Mouse (Mus musculus) ES-E14 (cell line): Measurements from ENCODE around the gene Msi2. TPM values are rescaled to one million over a fixed set of nuclear protein-coding genes. Genes with fewer than 3 reads are reported as not detected.

Source experiments
- DNase-seq: peaks from one replicate; pipeline ENCODE4 v3.0.0-alpha.2; 2013; ENCODE audit warnings: low read depth, low spot score
- H3K27ac ChIP-seq: 2 replicates; pipeline ENCODE4 v1.5.1; 2012; ENCODE audit warnings: low read depth, mild to moderate bottlenecking, low read length, moderate library complexity, mixed read lengths; ENCODE audit not compliant: poor library complexity, insufficient read depth, severe bottlenecking
- H3K36me3 ChIP-seq: 2 replicates; pipeline ENCODE4 v1.6.1; 2012; ENCODE audit warnings: mild to moderate bottlenecking, low read length, moderate library complexity, mixed read lengths; ENCODE audit not compliant: control insufficient read depth, poor library complexity, insufficient read depth, severe bottlenecking
- H3K4me1 ChIP-seq, 2 experiments: fragments of 150-350 bp in 1 of 2; sonication (generic) in 1 of 2; 2 replicates each; pipeline ENCODE4 v1.6.1; 2012; ENCODE audit warnings: low read length in 2 of 2, mild to moderate bottlenecking in 1 of 2, mixed read lengths in 1 of 2; ENCODE audit not compliant: control insufficient read depth in 2 of 2, insufficient read depth in 2 of 2, poor library complexity in 1 of 2
- H3K4me3 ChIP-seq, 2 experiments: fragments of 150-350 bp in 1 of 2; sonication (generic) in 1 of 2; 2 replicates each; pipeline ENCODE4 v1.5.1; 2012; ENCODE audit warnings: low read length in 2 of 2, low read depth in 1 of 2, mild to moderate bottlenecking in 1 of 2, mixed read lengths in 1 of 2; ENCODE audit not compliant: insufficient read depth in 1 of 2, poor library complexity in 1 of 2, severe bottlenecking in 1 of 2
- H3K9ac ChIP-seq: 2 replicates; pipeline ENCODE4 v1.6.1; 2012; ENCODE audit warnings: low read depth, mild to moderate bottlenecking, low read length, mixed read lengths; ENCODE audit not compliant: poor library complexity, insufficient read depth, severe bottlenecking
- H3K9me3 ChIP-seq: fragments of 150-350 bp; sonication (generic); 2 replicates; pipeline ENCODE4 v1.6.1; 2012; ENCODE audit warnings: low read depth, mild to moderate bottlenecking, low read length; ENCODE audit not compliant: control insufficient read depth, insufficient read depth
- CHD2 ChIP-seq: IDR thresholded peaks from 2 replicates; pipeline ENCODE4 v1.6.1; 2014; ENCODE audit warnings: mild to moderate bottlenecking, low read depth, low read length, inconsistent platforms
- HCFC1 ChIP-seq: IDR thresholded peaks from 2 replicates; pipeline ENCODE4 v1.6.1; 2012; ENCODE audit warnings: low read length, inconsistent platforms, borderline replicate concordance; ENCODE audit not compliant: insufficient read depth
- MAFK ChIP-seq: IDR thresholded peaks from 2 replicates; pipeline ENCODE4 v1.6.1; 2014; ENCODE audit warnings: mild to moderate bottlenecking, low read depth, low read length, inconsistent platforms; ENCODE audit not compliant: insufficient read depth
- ZC3H11A ChIP-seq: IDR thresholded peaks from 2 replicates; pipeline ENCODE4 v1.6.1; 2012; ENCODE audit warnings: low read depth, mild to moderate bottlenecking, inconsistent platforms, low read length, borderline replicate concordance
- ZNF384 ChIP-seq: IDR thresholded peaks from 2 replicates; pipeline ENCODE4 v1.6.1; 2012; ENCODE audit warnings: low read depth, low read length, inconsistent platforms
- in situ Hi-C, 2 experiments: fragments of 600-800 bp; cut with MboI; formaldehyde crosslinking; loops; one replicate each; pipeline ENCODE4 v1.15.1; 2025; ENCODE audit warnings: low sequenced_read_pairs in 2 of 2, inconsistent platforms in 1 of 2; ENCODE audit not compliant: unreplicated experiment in 2 of 2
- total RNA-seq: library from RNA; depleted of rRNA; stranded (reverse); fragments of 300-350 nt; gene quantifications from 2 replicates; pipeline ENCODE4 v1.2.3, GENCODE M21; 2012

The Msi2 gene
- total RNA-seq, 1 experiment: 66.4 TPM

GRCm38 (mm10) chr11:88557116-88557768, 161.1 kb downstream of the Msi2 start:
- peaks cover 32 to 66% of the 10 kb centered on the region in 2 experiments for H3K4me1 ChIP-seq
- no peak for DNase-seq
- H3K9ac ChIP-seq: peak overlapping the region; percentile 21; the same call in 1 of the 2 replicates
- TF ChIP-seq MAFK (no peak), ZNF384 (no peak), CHD2 (no peak), ZC3H11A (no peak), HCFC1 (no peak)
- H3K27ac ChIP-seq: peak overlapping the region; percentile 88; the same call in 1 of the 2 replicates
- H3K4me3 ChIP-seq: no peak overlapping the region
- no peaks in the 10 kb centered on the region for H3K36me3 ChIP-seq
- H3K9me3 ChIP-seq: no peaks in the 10 kb centered on the region
- in situ Hi-C loops: no loop called here

GRCm38 (mm10) chr11:88555902-88556549, 162.3 kb downstream of the Msi2 start:
- in situ Hi-C loops: no loop called here
- DNase-seq: no peak
- H3K9me3 ChIP-seq: no peaks in the 10 kb centered on the region
- no peak for TF ChIP-seq ZNF384
- no peak for TF ChIP-seq ZC3H11A
- no peak for TF ChIP-seq CHD2
- TF ChIP-seq HCFC1: no peak
- no peak for TF ChIP-seq MAFK
- H3K4me3 ChIP-seq: no peak overlapping the region; a peak in 1 of 4 replicates
- H3K27ac ChIP-seq: peak overlapping the region; percentile 55; the same call in 1 of the 2 replicates
- H3K36me3 ChIP-seq: no peaks in the 10 kb centered on the region
- H3K9ac ChIP-seq: peak overlapping the region; percentile 26; the same call in 1 of the 2 replicates
- peaks cover 31 to 68% of the 10 kb centered on the region in 2 experiments for H3K4me1 ChIP-seq

- no peak overlapping the region; the same call in 1 of the 2 replicates for H3K27ac ChIP-seq
- no peaks in the 10 kb centered on the region for H3K9me3 ChIP-seq
- in situ Hi-C loops: no loop called here
- TF ChIP-seq ZC3H11A (no peak), ZNF384 (no peak), HCFC1 (no peak), MAFK (no peak), CHD2 (no peak)
- H3K4me3 ChIP-seq: no peak overlapping the region
- no peaks in the 10 kb centered on the region for H3K36me3 ChIP-seq
- H3K4me1 ChIP-seq: peaks cover 36 to 71% of the 10 kb centered on the region in 2 experiments
- no peak for DNase-seq
- H3K9ac ChIP-seq: no peak overlapping the region; the same call in 1 of the 2 replicates
Observed at GRCm38 (mm10) chr11:88555232-88555818, 163.0 kb downstream of the Msi2 start.

GRCm38 (mm10) chr11:88553521-88554310, 164.6 kb downstream of the Msi2 start:
- Histone ChIP-seq H3K9me3 (no peaks in the 10 kb centered on the region), H3K27ac (peak overlapping the region; percentile 1; the same call in 1 of the 2 replicates), H3K4me1 (peaks cover 39 to 72% of the 10 kb centered on the region in 2 experiments), H3K9ac (no peak overlapping the region), H3K36me3 (no peaks in the 10 kb centered on the region), H3K4me3 (no peak overlapping the region)
- TF ChIP-seq CHD2 (no peak), HCFC1 (no peak), ZC3H11A (no peak), ZNF384 (no peak), MAFK (no peak)
- no peak for DNase-seq
- in situ Hi-C loops: no loop called here
